Mouse (Mus musculus) liver, adult 2 months (tissue): ENCODE results near the gene Acaa1a.

ENCODE experiments used
- CTCF ChIP-seq: fragments of 200-500 bp; IDR thresholded peaks from 2 replicates; pipeline ENCODE4 v1.5.1; 2011; ENCODE audit warnings: low read depth, low read length, control low read depth
- POLR2A ChIP-seq: fragments of 200-500 bp; IDR thresholded peaks from 2 replicates; pipeline ENCODE4 v1.6.1; 2011; ENCODE audit warnings: low read length, control low read depth; ENCODE audit not compliant: insufficient read depth; ENCODE audit errors: extremely low read depth

DNA sequence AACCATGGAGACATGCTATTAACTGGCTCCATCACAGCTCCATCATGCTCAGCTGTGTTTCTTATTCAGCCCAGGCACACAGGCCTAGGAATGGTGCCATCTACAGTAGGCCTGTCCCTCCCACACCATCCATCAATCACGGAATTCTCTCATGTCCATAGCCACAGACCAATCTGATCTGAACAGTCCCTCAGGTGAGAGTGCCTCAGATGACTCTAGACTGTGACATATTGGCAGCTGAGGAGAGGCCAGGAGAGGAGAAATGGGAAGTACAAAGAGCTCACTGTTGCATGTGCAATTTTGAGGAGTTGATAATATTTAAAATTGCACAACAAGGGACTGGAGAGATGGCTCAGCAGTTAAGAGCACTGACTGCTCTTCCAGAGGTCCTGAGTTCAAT lies 55.3 kb downstream of the Acaa1a start:
- TF ChIP-seq CTCF (no peak), POLR2A (no peak)
